Mouse (Mus musculus) lung, postnatal 25 days (tissue): ENCODE measurements around the gene Gm8797.
"Not testable (repeated sequence)": the region's sequence is repeated elsewhere in the genome, so short reads cannot be mapped to it uniquely, and the experiment has no call there.

ENCODE experiments used
- DNase-seq: peaks from one replicate; pipeline ENCODE4 v3.0.0; 2022; ENCODE audit warnings: low spot score

The Gm8797 gene

DNA sequence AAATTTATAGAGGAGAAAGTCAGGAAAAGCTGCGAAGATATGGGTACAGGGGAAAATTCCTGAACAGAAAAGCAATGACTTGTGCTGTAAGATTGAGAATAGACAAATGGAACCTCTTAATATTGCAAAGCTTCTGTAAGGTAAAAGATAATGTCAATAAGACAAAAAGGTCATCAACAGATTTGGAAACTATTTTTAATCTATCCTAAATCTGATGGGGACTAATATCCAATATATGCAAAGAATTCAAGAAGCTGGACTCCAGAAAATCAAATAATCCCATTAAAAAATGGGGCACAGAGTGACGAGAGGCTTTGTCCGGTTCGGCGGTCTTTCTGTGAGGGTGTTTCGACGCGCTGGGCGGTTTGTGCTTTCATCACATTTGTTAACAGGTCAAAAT, at the start of gene Gm8797:
Gene Gm8797 (plus strand): TSS at position 301 of the 400 bp plus-strand sequence.
- not testable (repeated sequence) for DNase-seq

GRCm38 (mm10) chr3:5714481-5714880, 36.1 kb upstream of the Gm8797 start:
- no peak for DNase-seq

GRCm38 (mm10) chr3:5732931-5733330, 17.7 kb upstream of the Gm8797 start:
- DNase-seq: no peak

DNA sequence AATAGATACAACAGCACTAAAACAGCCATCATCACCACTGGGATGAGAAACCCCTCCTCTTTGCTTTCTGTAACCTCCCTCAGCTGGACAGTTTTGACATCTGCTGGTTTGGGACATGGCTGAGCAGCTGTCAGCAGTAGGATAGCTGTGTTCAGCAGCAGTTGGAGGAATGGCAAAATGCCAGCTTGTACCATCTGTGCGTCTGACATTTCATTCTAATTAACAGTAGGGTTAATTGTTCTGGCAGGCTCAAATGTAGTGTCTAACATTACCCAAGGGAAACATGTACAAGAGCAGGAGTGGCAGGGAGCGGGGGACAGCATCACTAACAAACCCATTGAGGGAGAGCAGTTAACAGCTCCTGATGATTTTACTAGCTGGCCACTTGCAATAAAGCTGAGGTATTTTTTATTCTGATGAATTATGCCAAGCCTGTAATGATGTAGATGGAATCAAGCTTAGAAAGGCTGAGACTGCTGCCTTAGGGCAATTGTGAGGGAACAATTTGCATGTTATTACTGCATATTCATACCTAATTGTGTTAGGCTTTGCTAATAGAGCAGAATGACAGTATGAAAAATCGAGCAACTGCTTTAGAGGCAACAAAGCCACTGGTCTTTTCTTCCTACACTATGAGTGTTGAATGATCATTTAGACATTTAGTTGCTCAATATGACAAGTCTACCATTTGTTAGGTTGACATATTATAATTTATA, 4.3 kb downstream of the Gm8797 start:
- no peak for DNase-seq

- DNase-seq: no peak
These were observed 15.7 kb downstream of the Gm8797 start for GRCm38 (mm10) chr3:5766256-5766655.

- DNase-seq: no peak
These were observed 26.3 kb downstream of the Gm8797 start for GRCm38 (mm10) chr3:5776894-5777293.
